Mouse (Mus musculus) liver (tissue): ENCODE measurements around the gene Actl6a.
A peak's percentile ranks its signal among the peaks of the same experiment; 100 is the strongest.
"Not testable (repeated sequence)": the region's sequence is repeated elsewhere in the genome, so short reads cannot be mapped to it uniquely, and the experiment has no call there.

ENCODE experiments used
- DNase-seq: peaks from one replicate; pipeline ENCODE4 v3.0.0-alpha.2; 2020; ENCODE audit warnings: mixed read lengths

Gene Actl6a

DNA sequence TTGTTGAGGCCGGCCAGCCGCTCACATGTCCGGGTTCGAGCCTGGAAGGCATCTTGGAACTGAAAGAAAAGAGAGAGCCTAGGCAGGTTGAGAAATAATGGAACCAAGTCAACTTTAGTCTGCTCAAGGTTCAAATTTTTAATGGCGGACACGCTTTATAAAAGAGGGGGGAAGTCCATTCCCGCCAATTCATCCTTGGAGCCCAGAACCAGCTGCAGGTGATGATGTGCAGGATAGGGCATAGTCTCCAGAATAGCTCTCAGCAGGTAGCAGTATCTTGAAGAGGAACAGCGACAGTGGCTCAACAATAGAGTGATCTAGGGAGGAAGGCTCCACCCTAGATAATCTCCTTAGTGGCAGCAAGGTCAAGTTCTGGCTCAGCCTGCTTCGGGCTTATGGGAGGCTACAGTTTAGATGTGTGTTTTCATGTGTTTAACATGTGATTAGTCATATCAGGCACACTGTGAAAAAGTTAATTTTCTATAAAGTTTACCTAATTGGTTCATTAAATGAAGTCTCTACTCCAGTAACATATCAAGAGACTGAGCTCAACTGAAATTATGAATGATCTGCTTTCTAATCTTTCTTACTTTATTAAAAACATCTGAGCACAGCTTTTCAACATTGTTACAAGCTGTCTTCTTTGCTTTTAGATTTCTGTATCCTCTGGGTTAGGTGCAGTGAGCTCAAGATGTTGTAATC lies at the start of gene Actl6a:
Gene Actl6a, plus strand, starts transcription at position 652 of the 702 bp plus-strand sequence.
- DNase-seq: not testable (repeated sequence)

DNA sequence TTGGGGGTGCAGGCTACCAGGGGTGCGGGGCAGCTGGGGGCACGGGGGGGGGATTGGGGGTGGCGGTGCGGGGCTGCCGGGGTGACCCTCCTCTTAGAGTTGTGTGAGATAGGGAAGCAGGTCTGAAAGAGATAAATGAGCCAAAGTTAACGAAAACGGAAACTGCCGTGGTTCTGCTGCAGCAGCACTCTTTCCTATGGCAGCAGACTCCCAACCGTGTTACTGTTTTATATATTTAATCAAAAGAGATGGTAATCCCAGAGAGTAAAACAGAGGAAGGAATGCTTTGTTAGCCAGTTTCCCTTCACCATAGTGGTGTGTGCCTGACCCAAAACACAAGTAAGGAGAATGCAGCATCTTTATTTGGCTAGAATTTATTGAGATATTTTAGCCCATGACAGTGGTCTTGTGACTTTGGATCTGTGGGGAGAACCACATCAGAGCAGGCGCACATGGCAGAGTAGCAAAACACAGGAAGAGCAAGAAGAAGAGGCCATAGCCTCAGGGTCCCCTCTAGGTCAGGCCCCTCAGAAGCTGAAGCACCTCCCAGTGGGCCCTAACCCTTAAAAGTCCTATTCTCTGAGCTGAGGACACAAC lies 49.6 kb upstream of the Actl6a start:
- no peak for DNase-seq

DNA sequence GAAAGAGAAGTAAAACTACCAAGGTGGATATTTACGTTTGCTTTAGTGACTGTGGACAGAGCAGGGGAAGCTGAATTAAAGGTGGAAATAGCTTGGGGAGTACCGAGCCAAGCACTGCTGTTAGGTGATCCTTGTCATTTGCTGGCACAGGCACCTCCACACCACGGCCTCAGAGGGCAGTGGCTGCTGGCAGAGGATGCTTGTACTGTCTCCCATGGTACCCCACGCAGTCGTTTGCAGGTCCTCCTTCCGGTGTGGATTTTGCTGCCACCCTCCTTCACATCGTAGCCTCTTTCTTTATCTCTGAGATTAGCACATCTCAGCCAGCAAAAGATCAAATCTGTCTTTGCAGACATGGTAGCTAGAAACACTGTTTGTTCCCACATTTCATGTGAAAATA lies 47.7 kb upstream of the Actl6a start:
- DNase-seq: no peak

DNA sequence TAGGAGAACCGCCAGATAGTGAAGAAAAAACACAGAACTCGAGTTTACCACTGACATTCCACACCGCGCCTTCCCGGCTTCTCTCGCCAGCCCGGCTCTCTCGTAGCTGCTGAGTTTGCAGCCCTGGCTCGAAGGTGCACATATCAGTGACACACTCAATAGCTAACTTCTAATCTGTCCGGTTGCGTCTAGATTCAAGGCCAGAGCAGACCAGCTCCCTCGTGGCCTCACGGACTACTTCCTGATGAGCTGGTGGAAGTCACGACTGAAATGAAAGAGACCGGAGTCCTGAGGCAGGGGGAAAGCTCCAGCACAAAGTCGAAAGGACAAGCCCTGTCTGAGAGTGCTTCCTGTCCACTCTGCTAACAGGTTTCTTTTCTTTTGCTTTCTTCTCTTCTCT lies 47.3 kb upstream of the Actl6a start:
- no peak for DNase-seq

DNA sequence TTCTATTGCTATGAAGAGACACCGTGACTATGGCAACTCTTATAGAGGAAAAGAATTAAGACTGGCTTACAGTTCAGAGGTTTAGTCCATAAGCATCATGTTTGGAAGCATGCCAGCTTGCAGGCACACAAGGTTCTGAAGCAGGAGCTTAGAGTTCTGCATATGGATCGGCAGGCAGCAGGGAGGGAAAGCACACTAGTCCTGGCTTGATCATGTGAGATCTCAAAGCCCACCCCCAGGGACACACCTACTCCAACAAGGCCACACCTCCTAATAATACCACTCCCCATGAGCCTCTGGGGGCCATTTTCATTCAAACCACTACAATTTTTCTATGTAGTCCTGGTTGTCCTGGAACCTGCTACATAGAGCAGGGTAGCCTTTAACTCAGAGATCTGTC lies 46.6 kb upstream of the Actl6a start:
- DNase-seq: no peak

DNA sequence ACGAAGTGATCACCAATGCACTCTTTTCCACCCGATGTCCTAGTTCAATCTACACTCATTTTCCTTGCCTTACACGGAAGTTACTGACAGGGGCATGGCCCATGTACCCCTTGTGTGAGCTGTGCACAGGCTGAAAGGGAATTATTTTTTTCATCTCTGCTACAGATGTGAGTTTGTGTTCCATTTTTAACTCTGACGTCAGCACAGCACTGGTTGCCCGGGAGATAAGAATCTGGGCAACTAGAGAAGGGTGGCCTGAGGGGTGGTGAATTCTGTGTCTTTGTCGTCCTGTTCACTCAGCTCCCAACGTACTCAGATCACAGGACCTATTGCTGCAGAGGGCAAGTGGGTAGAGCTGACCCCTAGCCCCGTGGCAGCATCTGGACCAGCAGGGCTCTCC lies 45.8 kb upstream of the Actl6a start:
- no peak for DNase-seq

DNA sequence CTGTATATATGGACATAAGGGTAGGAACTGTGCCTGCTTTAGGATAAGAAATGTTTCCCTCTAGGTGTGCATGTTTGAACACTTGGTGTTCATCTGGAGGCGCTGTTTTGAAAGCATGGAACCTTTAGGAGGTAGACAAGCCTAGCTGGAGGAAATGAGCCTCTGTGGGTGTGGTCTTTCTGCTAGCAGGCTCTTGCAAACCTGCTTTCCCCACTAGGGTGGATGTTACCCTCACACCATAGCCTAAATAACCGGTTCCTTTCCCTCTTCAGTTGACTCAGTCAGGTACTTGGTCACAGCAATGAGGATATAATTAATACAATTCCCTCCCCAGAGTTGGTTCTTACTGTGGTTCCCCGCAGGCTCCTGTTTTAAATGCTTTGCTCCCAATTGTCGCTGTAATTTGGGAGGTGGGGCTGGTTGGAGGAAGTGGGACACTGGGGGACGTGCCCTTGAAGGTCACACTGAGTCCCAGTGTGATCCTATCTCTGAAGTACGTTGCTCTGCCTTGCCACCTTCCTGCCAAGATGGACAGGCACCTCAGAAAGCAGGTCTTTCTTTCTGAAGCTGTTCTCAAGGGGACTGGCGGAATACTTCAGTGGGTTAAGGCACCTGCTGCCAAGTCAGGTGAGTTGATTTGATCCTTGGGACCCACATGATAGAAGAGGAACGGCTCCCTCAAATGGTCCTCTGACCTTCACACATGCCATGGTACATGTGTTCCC lies 45.1 kb upstream of the Actl6a start:
- DNase-seq: no peak

DNA sequence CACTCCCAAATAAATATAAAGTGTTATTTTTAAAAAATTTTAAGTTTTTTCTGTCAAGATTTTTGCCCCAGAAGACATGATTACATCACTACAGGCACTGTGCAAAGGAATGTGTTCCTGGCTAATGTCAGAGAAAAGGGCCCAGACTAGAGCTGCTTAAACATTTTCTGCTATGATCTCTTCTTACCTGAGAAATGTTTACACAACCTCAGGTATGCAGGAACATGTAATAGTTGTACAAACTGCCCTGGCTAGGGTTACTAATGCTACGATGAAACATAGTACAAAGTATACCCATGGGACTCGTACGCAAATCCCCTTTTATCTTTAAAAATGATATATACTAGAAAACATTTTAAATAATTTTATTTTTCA lies 44.6 kb upstream of the Actl6a start:
- DNase-seq: no peak

DNA sequence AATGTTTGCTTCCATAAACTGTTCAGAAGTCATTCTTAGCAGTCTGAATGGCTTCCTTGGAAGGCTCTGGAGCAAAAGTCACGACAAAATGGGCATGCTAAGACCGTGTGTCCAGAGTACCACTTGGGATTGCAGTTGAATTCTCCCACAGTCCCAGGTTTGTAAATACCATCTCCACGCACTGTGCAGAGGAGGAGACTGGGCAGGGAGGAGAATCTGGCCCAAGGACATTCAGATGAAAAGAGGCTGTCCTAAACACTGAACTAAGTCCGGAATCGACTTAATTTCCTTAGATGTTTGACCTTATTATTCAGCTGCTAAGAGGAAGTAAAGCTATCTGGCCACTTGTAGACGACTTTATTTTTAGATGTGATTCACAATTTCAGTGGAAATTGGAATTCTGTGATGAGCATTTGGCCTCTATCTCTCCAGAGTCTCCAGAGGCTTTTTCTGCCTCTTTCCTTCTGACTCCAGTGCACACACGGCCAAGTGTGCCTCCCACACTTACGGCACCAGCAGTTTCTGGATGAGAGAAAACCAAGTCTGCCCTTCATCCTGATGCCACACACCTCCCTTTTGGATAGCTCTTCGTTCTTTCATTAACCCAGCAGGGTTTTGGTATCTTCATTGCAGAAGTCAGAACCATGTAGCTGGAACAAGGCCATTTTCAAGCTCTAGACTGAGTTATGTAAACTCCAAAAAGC lies 37.7 kb upstream of the Actl6a start:
- DNase-seq: no peak

DNA sequence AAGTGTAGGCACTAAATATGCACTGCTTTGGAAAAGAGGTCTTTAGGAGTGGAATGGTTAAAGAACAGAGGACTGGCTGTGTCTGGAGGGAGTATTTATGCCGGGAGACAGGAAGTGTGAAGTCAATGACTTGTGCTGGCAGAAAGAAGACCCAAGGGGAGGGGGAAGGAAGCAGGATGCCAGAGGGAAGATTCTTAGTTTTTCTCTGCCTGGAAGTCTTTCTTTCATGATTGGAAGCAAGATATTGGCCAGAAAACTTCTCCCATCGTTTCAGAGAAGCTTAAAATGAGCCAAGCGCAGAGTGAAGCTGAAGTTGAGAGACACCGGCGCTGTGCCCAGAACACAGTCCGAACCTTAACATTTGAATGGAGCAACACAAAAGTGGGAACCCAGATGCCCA lies 36.9 kb upstream of the Actl6a start:
- no peak for DNase-seq

DNA sequence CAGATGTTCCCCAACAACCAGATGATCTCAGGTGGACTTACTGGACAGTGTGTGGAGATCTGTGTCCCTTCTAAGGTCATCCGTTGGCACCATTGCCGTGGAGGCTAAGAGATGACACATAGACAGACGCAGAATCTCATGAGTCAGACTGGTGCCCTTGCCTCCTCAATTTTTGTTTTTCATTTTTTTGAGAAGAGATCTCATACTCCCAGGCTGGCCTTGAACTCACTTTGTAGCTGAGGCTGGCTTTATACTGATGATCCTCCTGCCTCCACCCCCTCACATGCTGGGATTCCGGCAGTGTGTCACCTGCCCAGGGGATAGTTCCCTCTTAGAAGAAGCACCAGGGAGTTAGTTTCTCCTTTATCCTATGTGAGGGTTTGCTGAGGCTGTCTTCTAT lies 35.9 kb upstream of the Actl6a start:
- no peak for DNase-seq

DNA sequence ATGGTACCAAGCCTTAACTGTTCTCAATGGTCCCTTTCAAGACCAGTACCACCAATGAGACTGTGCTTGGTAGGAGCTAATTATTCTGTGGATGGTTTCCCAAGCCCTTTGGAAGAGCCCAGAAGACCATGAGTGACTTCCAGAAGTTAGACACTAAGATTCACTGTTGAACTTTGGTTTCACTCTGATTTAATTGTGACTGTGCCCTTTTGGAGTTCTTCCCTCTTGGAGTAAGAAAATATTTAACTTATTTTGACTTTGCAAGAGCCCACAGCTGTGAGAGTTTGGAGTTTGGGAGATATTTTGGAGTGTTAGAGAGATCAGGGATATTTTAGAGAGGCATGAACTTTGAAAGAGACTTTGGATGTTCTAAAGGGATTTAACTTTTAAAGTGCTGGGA lies 32.9 kb upstream of the Actl6a start:
- DNase-seq: no peak

DNA sequence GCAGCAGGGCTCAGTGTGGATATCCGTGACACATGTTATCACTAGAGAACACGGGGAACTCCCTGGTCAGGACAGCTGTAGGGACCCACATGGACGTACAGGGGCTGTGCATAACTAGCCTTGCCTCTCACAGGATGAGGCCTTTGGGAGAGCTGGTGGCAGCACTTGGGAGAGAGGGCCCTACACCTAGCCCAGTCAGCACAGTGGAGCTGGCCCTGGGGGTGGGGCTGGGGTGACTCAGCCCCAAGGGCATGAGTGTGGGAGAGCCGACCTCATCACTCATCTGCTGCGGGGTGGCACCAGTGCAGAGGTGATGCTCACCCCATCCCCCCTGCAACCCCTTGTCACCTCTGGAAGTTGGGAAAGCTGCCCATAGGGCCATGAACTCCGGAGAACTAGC lies 29.7 kb upstream of the Actl6a start:
- DNase-seq: no peak

DNA sequence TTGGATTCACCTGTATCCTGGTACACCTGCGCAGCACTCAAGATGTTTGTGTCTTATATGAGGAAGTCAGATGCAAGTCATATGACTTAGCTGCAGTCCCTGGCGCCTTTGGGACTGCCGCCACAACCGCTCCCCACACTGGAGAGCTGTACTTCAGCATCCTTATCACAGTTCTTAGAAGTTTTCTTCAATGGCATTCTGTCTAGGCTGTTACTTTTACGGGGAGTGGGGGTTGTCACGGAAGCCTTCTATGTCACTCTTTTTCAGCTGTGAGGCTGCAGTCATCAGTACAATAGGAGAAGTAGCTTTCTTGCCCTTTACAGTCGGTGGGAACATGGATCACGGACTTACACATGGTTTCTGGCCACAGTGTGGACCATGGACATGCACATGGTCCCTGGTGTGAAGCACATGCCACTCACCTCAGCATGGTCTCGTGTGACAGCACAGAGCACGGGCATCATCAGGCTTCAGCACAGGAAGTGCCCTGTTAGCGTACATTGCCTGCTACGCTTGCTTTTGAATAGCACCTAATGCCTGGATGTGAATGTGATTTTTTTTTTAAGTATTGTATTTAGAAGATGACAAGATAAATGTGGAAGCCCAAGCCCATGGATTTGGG lies 23.1 kb upstream of the Actl6a start:
- DNase-seq: no peak

DNA sequence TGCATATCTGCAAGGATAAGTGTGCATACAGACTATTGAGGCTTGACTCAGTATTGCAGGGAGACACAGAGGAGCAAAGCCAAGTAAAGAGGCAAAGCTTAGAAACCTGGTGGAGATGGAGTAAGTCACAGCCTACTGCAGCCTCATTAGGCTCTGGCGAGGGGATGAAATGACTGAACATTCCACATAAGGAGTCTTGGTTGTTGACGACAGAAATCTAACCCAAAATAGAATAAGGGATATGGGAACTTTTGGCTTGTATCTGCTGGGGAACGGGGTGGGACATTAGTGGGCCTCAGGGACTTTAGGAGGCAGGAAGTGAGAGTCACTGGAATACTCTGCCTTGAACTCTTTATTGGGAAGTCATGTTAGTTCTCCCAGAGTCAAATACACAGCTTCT lies 21.5 kb upstream of the Actl6a start:
- DNase-seq: no peak

DNA sequence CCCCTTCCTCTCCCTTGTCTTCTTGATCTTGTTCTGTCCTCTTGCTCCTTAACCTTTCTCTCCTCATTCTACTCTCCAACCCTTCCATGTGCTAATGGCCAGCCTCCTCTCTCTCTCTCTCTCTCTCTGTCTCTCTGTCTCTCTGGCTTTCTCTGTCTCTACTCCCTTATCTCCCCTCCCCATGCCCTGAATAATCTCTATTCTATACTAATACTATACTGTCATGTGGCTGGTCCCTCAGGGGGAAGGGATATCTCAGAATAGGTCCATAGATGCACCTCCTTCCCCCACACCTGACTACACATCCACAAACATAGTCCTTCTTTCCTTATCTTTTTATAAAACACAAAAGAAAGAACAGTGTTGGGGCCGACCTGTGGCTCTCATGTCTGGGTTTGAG lies 19.6 kb upstream of the Actl6a start:
- DNase-seq: no peak

DNA sequence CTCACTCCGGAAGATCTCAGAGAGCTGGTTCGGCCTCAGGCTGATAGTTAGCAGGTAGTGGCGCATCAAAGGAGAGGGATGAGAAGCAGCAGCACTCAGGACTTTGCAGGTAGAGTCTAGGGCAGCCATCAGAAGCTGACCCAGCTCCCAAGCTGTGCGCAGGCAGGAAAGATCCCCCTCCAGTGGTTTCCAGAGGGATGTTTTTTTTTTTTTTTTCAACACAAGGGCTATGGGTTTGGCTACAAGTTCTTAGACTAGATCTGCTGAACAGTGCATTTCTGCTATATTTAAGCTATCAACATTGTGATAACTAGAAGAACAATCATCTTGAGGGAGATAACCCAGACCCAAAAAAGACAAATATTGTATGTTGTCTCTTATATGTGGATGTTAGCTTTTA lies 18.9 kb upstream of the Actl6a start:
- DNase-seq: no peak

DNA sequence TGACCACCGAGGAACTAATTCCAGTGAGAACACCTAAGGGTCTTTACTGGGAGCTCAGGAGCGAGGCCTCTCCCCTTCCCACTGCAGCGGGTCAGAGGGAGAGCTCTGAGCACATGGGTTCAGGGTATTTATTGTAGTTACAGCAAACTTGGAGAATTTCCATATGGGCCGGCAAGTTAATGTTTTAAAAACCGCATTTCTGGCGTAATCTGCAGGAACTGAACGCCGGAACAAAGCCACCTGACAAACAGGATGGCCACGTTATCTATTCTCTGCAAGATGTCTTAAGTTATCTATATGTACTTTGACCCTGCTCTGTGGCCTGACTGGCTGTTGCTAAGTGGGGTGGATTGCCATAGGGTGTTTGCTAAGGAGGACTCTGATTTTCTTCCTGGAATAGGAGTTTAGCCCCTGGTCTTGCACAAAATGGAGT lies 16.5 kb upstream of the Actl6a start:
- peak; percentile 46 for DNase-seq

DNA sequence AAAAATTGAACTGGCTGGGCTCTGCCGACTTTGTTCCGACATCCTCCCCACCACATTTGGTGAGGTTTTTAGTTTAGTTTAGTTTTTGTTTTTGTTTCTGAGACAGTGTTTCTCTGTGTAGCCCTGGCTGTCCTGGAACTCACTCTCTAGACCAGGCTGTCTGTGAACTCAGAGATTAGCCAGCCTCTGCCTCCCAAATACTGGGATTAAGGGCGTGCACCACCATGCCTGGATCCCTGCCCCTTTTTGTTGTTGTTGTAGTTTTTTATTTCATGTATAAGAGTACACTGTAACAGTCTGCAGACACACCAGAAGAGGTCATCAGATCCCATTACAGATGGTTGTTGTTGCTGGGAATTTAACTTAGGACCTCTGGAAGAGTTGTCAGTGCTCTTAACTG lies 16.1 kb upstream of the Actl6a start:
- no peak for DNase-seq

DNA sequence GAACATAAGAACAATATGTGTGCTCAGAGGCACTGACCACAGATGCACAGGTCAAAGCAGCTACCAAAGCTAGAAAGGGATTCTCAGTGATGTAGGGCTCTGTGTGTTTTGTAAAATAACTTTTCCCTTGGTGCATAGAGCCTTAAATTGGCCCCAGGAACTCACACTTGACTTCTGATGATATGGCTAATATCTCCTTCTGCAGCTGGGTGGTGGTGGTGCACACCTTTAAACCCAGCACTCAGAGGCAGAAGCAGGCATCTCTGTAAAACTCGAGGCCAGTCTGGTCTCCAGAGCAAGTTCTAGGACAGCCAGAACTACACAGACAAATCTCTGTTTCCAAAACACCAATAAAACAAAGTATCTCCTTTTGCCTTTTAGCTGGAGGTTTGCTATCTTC lies 15.2 kb upstream of the Actl6a start:
- DNase-seq: peak; percentile 46

DNA sequence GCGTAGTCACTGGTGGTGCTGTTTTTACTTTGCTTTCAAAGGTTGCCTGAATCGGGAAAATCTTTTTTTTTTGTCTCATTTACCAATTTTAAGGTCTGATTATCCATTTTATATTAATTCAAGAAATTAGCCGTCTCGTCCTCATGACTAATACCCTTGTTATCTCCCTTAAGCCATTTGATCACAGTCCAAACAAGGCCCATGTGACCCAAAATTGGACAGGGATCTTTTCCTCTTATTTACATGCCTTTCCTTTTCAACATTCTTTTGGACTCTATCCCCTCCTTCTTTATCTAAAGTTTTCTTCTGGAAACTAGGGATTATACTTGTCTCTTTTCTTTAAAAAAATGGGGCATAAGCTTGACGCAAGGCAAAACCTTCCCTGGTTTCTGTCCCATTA lies 14.3 kb upstream of the Actl6a start:
- no peak for DNase-seq

DNA sequence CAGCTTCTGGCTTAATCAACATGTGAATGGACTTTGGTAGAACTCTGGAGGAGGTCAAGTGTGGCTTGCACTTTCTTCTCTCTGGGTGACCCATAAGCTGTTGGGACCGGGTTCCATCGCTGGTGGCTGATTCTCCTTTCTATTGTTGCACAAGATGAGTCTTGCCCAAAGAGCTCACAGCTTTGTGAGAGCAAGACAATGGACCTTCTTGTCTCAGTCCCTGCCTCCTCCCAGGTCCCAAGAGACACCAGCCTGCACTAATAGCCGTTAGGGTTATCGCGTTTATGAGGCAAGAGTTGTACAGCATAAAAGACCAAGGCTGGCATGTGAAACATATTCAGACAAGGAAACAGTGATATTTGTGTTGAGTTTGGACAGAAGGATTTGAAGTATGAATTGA lies 11.9 kb upstream of the Actl6a start:
- no peak for DNase-seq
